ENCODE assay signal across 8 mouse cellular contexts in genomic region chr1:18058211-18058971, GRCm38 (mm10).
DNase-seq lines count a peak whose midpoint lies in the region; ATAC-seq and TF ChIP-seq lines count a peak whose summit lies in the region.

No protein-coding gene starts in this region.

- no peak for DNase-seq in kidney, adult 11 months
- DNase-seq in embryo, embryonic 10 days (ENCODE audit: low spot score), result peak; percentile 59
- DNase-seq in limb, embryonic 14.5 days (ENCODE audit: low spot score), result peak; percentile 10
- DNase-seq in right cerebral cortex, adult 18-20 months, result peak; percentile 50
- DNase-seq in ovary, postnatal 14 days (ENCODE audit: low spot score), result no peak
- DNase-seq in kidney, postnatal 10 days, result no peak

- peak overlapping the region; percentile 57 for H3K9ac ChIP-seq in kidney, embryonic 16.5 days (replicated peaks; ENCODE audit: low read length)
- peak overlapping the region; percentile 73 for H3K9ac ChIP-seq in hindbrain, embryonic 12.5 days
- H3K9ac ChIP-seq in limb, embryonic 14.5 days (ENCODE audit: low read depth, low read length, severe bottlenecking), result peak overlapping the region; percentile 60

- peak overlapping the region; percentile 60 for H3K4me3 ChIP-seq in kidney, embryonic 16.5 days (ENCODE audit: low read length)
- H3K4me3 ChIP-seq in hindbrain, embryonic 12.5 days, result peak overlapping the region; percentile 65
- peak overlapping the region; percentile 58 for H3K4me3 ChIP-seq in limb, embryonic 14.5 days (replicated peaks; ENCODE audit: low read length)

- peak; percentile 81; the same call in 1 of the 2 replicates for ATAC-seq in kidney, embryonic 16.5 days (ENCODE audit: low FRiP score, low TSS enrichment)
- peak; percentile 85 for ATAC-seq in hindbrain, embryonic 12.5 days (ENCODE audit: low FRiP score)
- peak; percentile 59; the same call in 1 of the 2 replicates for ATAC-seq in limb, embryonic 14.5 days (ENCODE audit: low FRiP score, low read depth)

- no peak overlapping the region for H3K27ac ChIP-seq in kidney, embryonic 16.5 days (ENCODE audit: low read length)
- H3K27ac ChIP-seq in hindbrain, embryonic 12.5 days, result no peak overlapping the region
- no peak overlapping the region for H3K27ac ChIP-seq in limb, embryonic 14.5 days (replicated peaks; ENCODE audit: low read depth, low read length)

- peaks cover 8% of the 10 kb centered on the region; the same call in 1 of the 2 replicates for H3K4me1 ChIP-seq in kidney, embryonic 16.5 days (ENCODE audit: insufficient read depth, low read length)
- H3K4me1 ChIP-seq in hindbrain, embryonic 12.5 days, result peaks cover 13% of the 10 kb centered on the region; the same call in 1 of the 2 replicates
- no peaks in the 10 kb centered on the region for H3K4me1 ChIP-seq in limb, embryonic 14.5 days (ENCODE audit: control insufficient read depth, insufficient read depth, low read length)

- peaks cover 36% of the 10 kb centered on the region for H3K27me3 ChIP-seq in kidney, embryonic 16.5 days (ENCODE audit: insufficient read depth, low read length)
- peaks cover 40% of the 10 kb centered on the region for H3K27me3 ChIP-seq in hindbrain, embryonic 12.5 days
- H3K27me3 ChIP-seq in limb, embryonic 14.5 days (ENCODE audit: control insufficient read depth, insufficient read depth, low read length), result peaks cover 32% of the 10 kb centered on the region

- WGBS in kidney, embryonic 16.5 days, result under 1% methylated on average over 77 of the region's 77 CpGs
- under 1% methylated on average over 77 of the region's 77 CpGs for WGBS in hindbrain, embryonic 12.5 days
- WGBS in limb, embryonic 14.5 days, result under 1% methylated on average over 45 of the region's 77 CpGs

- 0 out of 2 replicates have a peak, but pooled peaks have one; percentile 11 for TF ChIP-seq POLR2A in limb, embryonic 14.5 days (IDR thresholded peaks at IDR 0.05; ENCODE audit: borderline replicate concordance, extremely low read depth, insufficient read depth, insufficient read length)

- no peaks in the 10 kb centered on the region for H3K36me3 ChIP-seq in kidney, embryonic 16.5 days (ENCODE audit: insufficient read depth, low read length)
- H3K36me3 ChIP-seq in hindbrain, embryonic 12.5 days, result no peaks in the 10 kb centered on the region
- H3K36me3 ChIP-seq in limb, embryonic 14.5 days (ENCODE audit: control insufficient read depth, insufficient read depth, low read length), result no peaks in the 10 kb centered on the region

- H3K9me3 ChIP-seq in kidney, embryonic 16.5 days (ENCODE audit: low read length), result no peaks in the 10 kb centered on the region
- H3K9me3 ChIP-seq in hindbrain, embryonic 12.5 days (replicated peaks), result no peaks in the 10 kb centered on the region
- no peaks in the 10 kb centered on the region for H3K9me3 ChIP-seq in limb, embryonic 14.5 days (ENCODE audit: control insufficient read depth, low read length)

- H3K4me2 ChIP-seq in kidney, embryonic 16.5 days (replicated peaks; ENCODE audit: low read depth, low read length), result peak overlapping the region; percentile 97
- peak overlapping the region; percentile 95 for H3K4me2 ChIP-seq in hindbrain, embryonic 12.5 days (replicated peaks)
- peak overlapping the region; percentile 98 for H3K4me2 ChIP-seq in limb, embryonic 14.5 days (replicated peaks; ENCODE audit: low read depth, low read length, severe bottlenecking)

Comparison
In these comparisons a context has a peak if more than half of its experiments do, and no peak if none do; other contexts are left out.
1. DNase-seq: peak in embryo, embryonic 10 days (single experiment), limb, embryonic 14.5 days (single experiment) and right cerebral cortex, adult 18-20 months (single experiment); none in kidney, adult 11 months (single experiment), ovary, postnatal 14 days (single experiment) and kidney, postnatal 10 days (single experiment).
2. Peak in every context shown above with its lines, with median percentiles within 50 percentile points of each other: ATAC-seq, H3K4me2 ChIP-seq, H3K4me3 ChIP-seq and H3K9ac ChIP-seq.